Mouse (Mus musculus) retina, postnatal 1 day (tissue): ENCODE data around the gene Pmm2.

Experiments
- DNase-seq: peaks from one replicate; pipeline ENCODE4 v3.0.0-alpha.2; 2012

Gene Pmm2

GRCm38 (mm10) chr16:8637217-8638051 lies at the start of gene Pmm2, which contains the start of gene Tmem186:
TSS of gene Pmm2 (plus strand) at chr16:8637674.
TSS of gene Tmem186 (minus strand) at chr16:8637712.
- DNase-seq: peak; percentile 95

GRCm38 (mm10) chr16:8595411-8595810 lies 42.1 kb upstream of the Pmm2 start:
- DNase-seq: peak; percentile 44

- DNase-seq: no peak
Measured at GRCm38 (mm10) chr16:8596336-8596735, 41.1 kb upstream of the Pmm2 start.

- DNase-seq: no peak
Measured at GRCm38 (mm10) chr16:8597516-8597915, 40.0 kb upstream of the Pmm2 start.

GRCm38 (mm10) chr16:8603789-8604188 lies 33.7 kb upstream of the Pmm2 start:
- no peak for DNase-seq

GRCm38 (mm10) chr16:8610397-8610796 lies 27.1 kb upstream of the Pmm2 start:
- DNase-seq: no peak

- DNase-seq: no peak
Measured at GRCm38 (mm10) chr16:8612214-8613005, 25.1 kb upstream of the Pmm2 start.

GRCm38 (mm10) chr16:8613039-8613438 lies 24.4 kb upstream of the Pmm2 start:
- no peak for DNase-seq

- no peak for DNase-seq
Measured at GRCm38 (mm10) chr16:8613447-8613846, 24.0 kb upstream of the Pmm2 start.

- no peak for DNase-seq
Measured at GRCm38 (mm10) chr16:8619659-8620314, 17.7 kb upstream of the Pmm2 start.

- no peak for DNase-seq
Measured at GRCm38 (mm10) chr16:8620315-8621115, 17.0 kb upstream of the Pmm2 start.

GRCm38 (mm10) chr16:8630419-8630818 lies 7.1 kb upstream of the Pmm2 start:
- DNase-seq: no peak

GRCm38 (mm10) chr16:8631428-8631827 lies 6.0 kb upstream of the Pmm2 start:
- no peak for DNase-seq

- no peak for DNase-seq
Measured at GRCm38 (mm10) chr16:8636867-8637216, 632 bp upstream of the Pmm2 start.

GRCm38 (mm10) chr16:8638131-8638530 lies 657 bp downstream of the Pmm2 start:
- no peak for DNase-seq

- no peak for DNase-seq
Measured at GRCm38 (mm10) chr16:8639466-8640191, 2.2 kb downstream of the Pmm2 start.

GRCm38 (mm10) chr16:8643855-8644254 lies 6.4 kb downstream of the Pmm2 start:
- DNase-seq: peak; percentile 51

GRCm38 (mm10) chr16:8645546-8645945 lies 8.1 kb downstream of the Pmm2 start:
- DNase-seq: no peak

GRCm38 (mm10) chr16:8650007-8650406 lies 12.5 kb downstream of the Pmm2 start:
- DNase-seq: no peak

- no peak for DNase-seq
Measured at GRCm38 (mm10) chr16:8655108-8655507, 17.6 kb downstream of the Pmm2 start.

GRCm38 (mm10) chr16:8655599-8655998 lies 18.1 kb downstream of the Pmm2 start:
- no peak for DNase-seq

GRCm38 (mm10) chr16:8656256-8656655 lies 18.8 kb downstream of the Pmm2 start:
- no peak for DNase-seq
